Mouse (Mus musculus) right cerebral cortex, postnatal 36 days (tissue): ENCODE results near the gene Cend1.

Experiments
- DNase-seq, 2 experiments: peaks; one replicate each; pipeline ENCODE4 v3.0.0; 2022; ENCODE audit warnings: low spot score in 2 of 2, mixed read lengths in 1 of 2

Cend1 gene

DNA sequence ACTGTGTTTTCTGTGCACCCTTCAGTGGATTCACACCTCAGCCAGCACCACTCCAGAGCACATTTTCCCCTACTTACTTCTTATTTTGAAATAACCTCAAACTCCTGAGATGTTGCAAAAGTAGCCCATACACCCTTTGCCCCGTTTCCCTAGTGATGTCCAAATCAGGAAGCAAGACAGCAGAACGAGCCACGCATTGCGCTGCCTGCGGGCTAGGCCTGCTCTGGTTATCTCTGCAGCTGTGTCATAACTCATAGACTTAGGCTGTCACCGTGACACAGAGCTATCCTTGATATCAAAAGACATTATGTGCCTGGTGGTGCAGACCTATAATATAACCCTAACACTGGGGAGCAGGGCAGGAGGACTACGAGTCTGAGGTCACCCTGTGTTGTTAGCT is 35.1 kb downstream of the Cend1 start:
- DNase-seq, result no peak

DNA sequence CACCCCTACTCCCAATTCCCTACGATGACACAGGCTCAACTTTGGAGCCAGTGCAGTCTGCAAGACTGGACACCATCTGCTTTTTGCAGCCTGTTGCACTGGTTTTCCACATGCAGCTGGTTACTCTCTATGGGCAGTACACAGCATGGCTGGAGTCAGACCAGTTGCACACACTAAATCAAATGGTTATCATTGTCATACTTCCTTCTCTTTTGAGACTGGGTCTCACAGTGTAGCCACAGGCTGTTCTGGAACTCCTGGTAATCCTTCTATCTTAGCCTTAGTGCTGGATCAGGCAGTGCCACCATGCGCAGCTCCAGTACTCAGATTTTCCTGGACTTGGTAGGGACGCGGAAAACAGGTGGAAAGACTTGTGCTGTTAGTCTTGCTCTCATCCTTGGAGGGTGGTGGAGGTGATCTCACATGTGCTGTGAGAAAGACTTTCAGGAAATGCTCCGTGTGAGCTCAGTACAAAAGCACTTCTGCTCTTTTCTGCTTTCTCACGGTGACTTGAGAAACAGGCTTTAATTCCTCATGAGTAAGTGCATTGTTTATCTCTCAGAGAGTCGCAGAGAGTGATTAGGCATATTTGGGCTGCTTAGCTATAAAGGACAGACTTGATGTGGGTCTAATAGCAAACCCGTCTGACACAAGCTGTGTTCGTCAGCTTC is 36.6 kb downstream of the Cend1 start:
- no peak for DNase-seq

DNA sequence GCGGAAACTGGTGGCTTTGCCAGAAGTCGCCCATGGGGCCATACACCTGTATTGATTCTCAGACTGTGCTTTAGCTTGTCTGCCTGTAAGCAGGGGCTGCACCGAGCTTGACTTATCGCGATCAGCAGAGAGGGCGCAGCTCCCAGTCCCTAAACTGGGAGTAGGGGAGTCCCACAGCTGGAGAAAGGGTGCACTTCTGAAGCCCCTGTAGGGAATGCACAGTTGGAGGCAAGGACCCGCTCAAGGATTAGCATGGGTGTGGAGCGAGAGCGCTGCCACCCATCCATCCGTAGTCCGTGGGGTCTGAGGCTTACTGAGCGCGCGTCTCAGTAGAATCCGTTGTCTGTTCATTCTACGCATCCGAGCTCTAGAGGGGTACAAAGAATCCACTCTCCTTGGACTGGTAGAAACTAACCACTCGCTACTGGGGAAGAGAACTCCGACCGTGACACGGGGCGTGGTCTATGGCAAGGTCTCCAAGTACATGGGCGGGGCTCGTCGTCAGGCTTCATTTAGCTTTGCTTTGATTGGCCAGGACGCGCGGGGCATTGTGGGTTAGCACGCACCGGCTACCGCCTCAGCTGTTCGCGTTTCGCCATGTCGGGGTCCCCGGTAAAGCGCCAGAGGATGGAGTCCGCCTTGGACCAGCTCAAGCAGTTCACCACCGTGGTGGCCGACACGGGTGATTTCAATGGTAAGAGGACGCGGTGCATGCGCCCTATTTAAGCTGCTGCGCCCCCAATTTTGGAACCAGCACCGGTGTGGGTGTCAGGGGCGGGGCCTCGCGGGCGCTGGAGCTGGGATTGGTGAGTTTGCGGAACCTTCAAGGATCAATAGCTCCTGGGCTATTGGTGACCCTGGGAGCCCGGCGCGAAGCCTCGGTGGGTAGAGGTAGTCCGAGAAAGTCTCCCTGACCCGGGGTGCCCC is 37.4 kb downstream of the Cend1 start, which contains the start of gene Taldo1:
Taldo1 (plus strand) TSS at position 575 of the 927 bp plus-strand sequence.
- peak; percentile 94 to 96 for DNase-seq

DNA sequence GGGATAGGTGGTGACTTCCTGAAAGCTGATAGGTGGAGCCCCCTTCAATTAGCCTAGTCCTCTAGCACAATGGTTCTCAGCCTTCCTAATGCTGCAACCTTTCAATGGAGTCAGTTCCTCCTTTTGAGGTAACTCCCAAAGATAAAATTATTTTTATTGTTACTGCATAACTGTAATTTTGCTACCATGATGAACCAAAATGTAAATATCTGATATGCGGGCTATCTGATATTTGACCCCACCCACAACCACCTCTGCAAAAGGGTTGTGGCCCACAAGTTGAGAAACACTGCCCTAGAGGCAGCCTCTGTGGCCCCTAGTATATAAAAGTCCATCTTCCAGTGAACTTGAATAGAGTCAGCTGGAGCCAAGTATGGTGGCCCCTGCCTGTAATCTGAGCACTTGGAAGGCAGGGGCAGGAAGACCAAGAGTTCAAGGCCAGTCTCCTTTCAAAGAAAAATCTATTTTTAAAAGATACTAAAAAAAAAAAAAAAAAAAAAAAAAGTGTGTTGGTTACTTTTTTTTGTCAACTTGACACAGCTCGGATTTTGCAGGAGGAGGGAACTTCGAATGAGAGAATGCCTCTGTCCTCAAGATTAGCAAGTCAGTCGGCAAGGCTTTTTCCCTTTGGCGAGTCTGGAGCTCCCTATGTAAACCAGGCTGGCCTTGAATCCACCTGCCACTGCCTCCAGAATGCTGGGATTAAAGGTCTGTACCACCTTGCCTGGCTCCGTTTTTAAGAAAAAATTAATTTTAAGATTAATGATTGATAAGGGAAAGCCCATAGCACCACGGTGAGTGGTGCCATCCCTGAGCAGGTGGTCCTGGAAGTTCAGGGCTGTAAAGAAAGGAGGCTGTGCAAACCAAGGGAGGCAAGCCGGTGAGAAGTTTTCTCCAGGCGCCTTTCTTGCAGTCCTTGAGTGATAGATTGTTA is 38.7 kb downstream of the Cend1 start:
- no peak for DNase-seq

DNA sequence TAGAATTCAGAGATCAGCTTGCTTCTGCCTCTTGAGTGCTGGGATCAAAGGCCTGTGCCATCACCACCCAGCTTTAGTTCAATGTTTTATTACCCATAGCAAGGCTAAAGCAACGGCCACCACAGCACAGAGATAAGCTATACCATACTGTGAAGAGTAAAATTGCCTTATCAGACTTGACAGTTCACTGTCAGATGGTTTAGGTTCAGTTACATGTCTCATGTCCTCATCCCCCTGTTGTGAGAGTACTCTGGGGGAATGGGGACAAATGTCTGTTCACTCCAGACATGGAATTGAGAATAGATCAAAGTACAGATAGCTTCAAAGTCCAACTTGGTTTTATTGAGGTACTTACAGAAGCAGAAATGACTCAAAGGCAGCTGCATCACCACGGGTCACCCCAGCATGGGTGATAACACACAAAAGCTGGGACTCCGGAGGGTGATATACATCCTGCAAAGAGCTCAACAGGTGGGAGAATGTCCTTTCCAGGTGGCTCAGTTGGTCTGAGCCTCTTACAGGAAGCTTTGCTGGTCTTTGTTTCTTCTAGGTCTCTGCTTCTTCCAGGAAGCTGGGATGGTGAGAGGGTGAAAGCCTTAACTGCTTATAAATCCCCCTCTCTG is 40.7 kb downstream of the Cend1 start:
- no peak for DNase-seq

DNA sequence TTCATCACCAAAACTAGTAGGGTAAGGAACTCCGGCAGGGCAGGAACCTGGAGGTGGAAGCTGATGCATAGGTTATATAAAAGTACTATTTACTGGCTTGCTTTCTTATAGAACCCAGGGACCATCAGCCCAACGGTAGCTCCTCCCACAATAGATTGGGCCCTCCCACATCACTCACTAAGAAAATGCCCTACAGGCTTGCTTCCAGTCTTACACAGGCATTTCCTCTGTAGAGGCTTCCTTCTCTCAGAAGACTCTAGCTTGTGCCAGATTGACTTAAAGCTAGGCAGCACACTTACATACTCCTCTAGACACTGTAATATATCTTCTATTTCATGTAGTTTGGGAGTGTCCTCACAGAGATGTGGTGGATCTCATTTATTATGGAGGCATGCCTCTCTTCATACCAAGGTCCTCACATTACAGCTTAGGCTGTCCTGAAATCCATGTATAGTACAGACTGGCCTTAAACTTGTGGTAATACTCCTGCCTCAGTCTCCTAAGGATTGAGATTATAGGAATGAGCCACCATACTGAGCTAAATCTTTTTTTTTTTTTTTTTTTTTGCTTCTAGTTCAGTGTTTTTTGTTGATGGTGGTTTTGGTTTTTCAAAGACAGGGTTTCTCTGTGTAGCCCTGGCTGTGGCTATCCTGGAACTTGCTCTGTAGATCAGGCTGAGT is 41.3 kb downstream of the Cend1 start:
- DNase-seq, result no peak

DNA sequence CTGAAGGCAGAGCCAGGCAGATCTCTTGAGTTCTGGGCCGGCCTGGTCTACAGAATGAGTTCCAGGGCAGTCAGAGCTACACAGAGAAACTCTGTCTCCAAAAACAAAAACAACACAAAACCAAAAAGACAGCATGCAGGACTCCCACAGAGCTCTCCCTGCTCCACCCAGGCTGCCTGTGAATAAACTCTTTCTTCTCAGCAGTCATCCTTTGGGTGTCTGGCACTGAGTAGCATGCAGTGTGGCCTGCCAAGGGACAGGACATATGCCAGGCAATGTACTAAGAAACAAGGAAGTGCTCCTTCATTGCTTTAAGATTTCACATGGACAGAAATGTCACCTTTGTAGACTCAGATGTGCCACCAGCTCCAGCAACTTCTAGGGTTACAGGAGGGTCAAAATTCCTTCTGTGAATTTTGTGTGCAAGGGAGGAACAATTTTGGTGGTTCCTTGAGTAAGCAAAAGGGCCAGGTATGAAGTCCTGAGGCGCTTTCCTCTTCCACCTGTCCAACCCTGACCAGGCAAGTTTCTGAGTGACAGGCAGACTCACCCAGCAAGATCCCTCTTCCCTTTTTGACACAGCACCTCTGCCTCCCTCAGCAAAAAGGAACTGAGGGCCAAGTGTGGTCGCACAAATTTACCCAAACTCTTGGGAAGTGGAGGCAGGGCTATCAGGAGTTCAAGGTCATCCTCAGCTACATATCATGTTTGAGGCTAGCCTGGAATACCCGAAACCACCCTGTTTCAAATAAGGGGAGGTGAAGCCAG is 48.0 kb downstream of the Cend1 start:
- no peak for DNase-seq

DNA sequence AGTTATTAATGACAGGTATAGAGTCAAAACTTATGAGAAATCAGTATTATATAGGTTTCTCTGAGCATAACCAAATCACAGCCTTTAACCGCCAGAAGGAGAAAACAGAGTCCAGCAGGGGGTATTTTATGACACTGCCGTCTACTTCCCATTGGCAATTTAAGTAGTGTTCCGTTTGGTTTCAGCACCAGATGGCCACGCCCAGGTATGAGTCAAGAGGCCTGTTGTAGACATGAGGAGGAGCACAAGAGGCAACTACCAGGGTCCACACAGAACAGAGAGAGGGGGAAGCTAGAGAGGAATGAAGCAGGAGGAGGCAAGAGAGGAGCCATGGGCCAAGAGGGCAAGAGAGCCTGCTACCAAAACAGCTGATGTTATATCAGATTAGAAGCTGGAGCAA is 49.7 kb downstream of the Cend1 start:
- no peak for DNase-seq
